8 mouse cellular contexts compared by ENCODE assay signal in the genomic region with DNA sequence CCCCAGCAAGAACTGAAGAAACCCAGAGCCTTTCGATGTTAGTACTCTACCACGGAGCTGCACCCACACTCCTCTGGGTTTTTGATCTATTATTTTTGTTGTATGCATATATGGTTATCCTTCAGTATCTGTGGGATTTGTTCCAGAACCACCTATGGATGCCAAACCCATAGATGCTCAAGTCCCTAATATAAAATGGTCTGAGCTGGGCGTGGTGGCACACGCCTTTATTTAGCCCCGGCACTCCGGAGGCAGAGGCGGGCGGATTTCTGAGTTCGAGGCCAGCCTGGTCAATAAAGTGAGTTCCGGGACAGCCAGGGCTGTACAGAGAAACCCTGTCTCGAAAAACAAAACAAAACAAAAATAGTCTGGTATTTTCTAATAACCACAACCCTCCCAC. TPM values are rescaled to one million over a fixed set of nuclear protein-coding genes. Genes with fewer than 3 reads are reported as not detected.
DNase-seq lines count a peak whose midpoint lies in the region; ATAC-seq and TF ChIP-seq lines count a peak whose summit lies in the region.

No protein-coding gene starts in this region.

- no peaks in the 10 kb centered on the region for H3K9me3 ChIP-seq in limb, embryonic 13.5 days
- H3K9me3 ChIP-seq in neural tube, embryonic 15.5 days (replicated peaks): no peaks in the 10 kb centered on the region

- WGBS in limb, embryonic 13.5 days: 55% methylated on average over 11 of the region's 11 CpGs
- WGBS in neural tube, embryonic 15.5 days: 59% methylated on average over 11 of the region's 11 CpGs

- intact Hi-C loops in left cerebral cortex, adult 2 months (cut with DNase I): loop anchor here (1.0 kb wide), 1 partner anchor 17 kb away; a partner anchor contains a TSS

- H3K27me3 ChIP-seq in limb, embryonic 13.5 days: no peaks in the 10 kb centered on the region
- H3K27me3 ChIP-seq in neural tube, embryonic 15.5 days (replicated peaks): no peaks in the 10 kb centered on the region

- ATAC-seq in limb, embryonic 13.5 days (ENCODE audit: low FRiP score, low read depth): peak; percentile 9; the same call in 1 of the 2 replicates
- peak; percentile 19 for ATAC-seq in neural tube, embryonic 15.5 days (ENCODE audit: low FRiP score)

- peak overlapping the region; percentile 59 for H3K4me2 ChIP-seq in limb, embryonic 13.5 days (replicated peaks)
- H3K4me2 ChIP-seq in neural tube, embryonic 15.5 days: peak overlapping the region; percentile 65

- no peak for TF ChIP-seq POLR2A in embryonic fibroblast, embryonic 13.5 days (IDR thresholded peaks at IDR 0.05; ENCODE audit: low read depth, low read length)

- H3K4me3 ChIP-seq in left cerebral cortex, adult 2 months: peak overlapping the region; percentile 94
- H3K4me3 ChIP-seq in embryonic fibroblast, embryonic 13.5 days (ENCODE audit: insufficient read depth, low read length): peak overlapping the region; percentile 14; the same call in 1 of the 2 replicates
- peak overlapping the region; percentile 39 for H3K4me3 ChIP-seq in limb, embryonic 13.5 days
- H3K4me3 ChIP-seq in neural tube, embryonic 15.5 days (replicated peaks): peak overlapping the region; percentile 100

- no peak for DNase-seq in left cerebral cortex, adult 2 months (ENCODE audit: extremely low spot score in 1 of 2, low spot score in 2 of 2)
- DNase-seq in left cerebral cortex, adult 18-20 months (ENCODE audit: low spot score in 2 of 2): no peak
- no peak for DNase-seq in c-Kit-positive CD71-positive TER-119-positive erythroid progenitor cells, embryonic 14.5 days (ENCODE audit: low spot score)
- DNase-seq in yolk sac, embryonic 10.5 days (ENCODE audit: low spot score): no peak
- no peak for DNase-seq in kidney, postnatal 14 days

- peak overlapping the region; percentile 84 for H3K27ac ChIP-seq in left cerebral cortex, adult 2 months
- H3K27ac ChIP-seq in embryonic fibroblast, embryonic 13.5 days (ENCODE audit: insufficient read depth, low read length): peak overlapping the region; percentile 88
- peak overlapping the region; percentile 71; the same call in 1 of the 2 replicates for H3K27ac ChIP-seq in limb, embryonic 13.5 days
- H3K27ac ChIP-seq in neural tube, embryonic 15.5 days (replicated peaks): peak overlapping the region; percentile 87

- H3K4me1 ChIP-seq in embryonic fibroblast, embryonic 13.5 days (ENCODE audit: control insufficient read depth, insufficient read depth, low read length): no peaks in the 10 kb centered on the region
- peaks cover 15% of the 10 kb centered on the region for H3K4me1 ChIP-seq in limb, embryonic 13.5 days
- peaks cover 20% of the 10 kb centered on the region for H3K4me1 ChIP-seq in neural tube, embryonic 15.5 days

- H3K9ac ChIP-seq in limb, embryonic 13.5 days: peak overlapping the region; percentile 64
- H3K9ac ChIP-seq in neural tube, embryonic 15.5 days (replicated peaks): peak overlapping the region; percentile 50; the same call in 1 of the 2 replicates

- peaks cover 57% of the 10 kb centered on the region for H3K36me3 ChIP-seq in limb, embryonic 13.5 days
- H3K36me3 ChIP-seq in neural tube, embryonic 15.5 days: peaks cover 50% of the 10 kb centered on the region

- no peak for TF ChIP-seq CTCF in left cerebral cortex, adult 2 months (IDR thresholded peaks at IDR 0.05)
- TF ChIP-seq CTCF in embryonic fibroblast, embryonic 13.5 days (IDR thresholded peaks at IDR 0.05; ENCODE audit: borderline replicate concordance, insufficient read depth, low read length): no peak

RNA-seq across cellular contexts. Expression of a gene that starts 0.6 kb away (rescaled TPM):
- 100 to 1,000 TPM; 398 to 400 TPM for total RNA-seq in left cerebral cortex, adult 2 months (2021)
- 100 to 1,000 TPM; 449 to 459 TPM for total RNA-seq in left cerebral cortex, adult 18-20 months (2021)
- polyA plus RNA-seq in embryonic fibroblast, embryonic 13.5 days (2011; ENCODE audit: insufficient read length, low read depth, missing spikeins): 2,453 and 2,643 TPM in 2 replicates
- 1,301 and 1,325 TPM in 2 replicates for polyA plus RNA-seq in limb, embryonic 13.5 days (2015; fragmentation: Nextera tagmentation; extraction: Ambion mirVana)
- 830 and 1,045 TPM in 2 replicates for polyA plus RNA-seq in neural tube, embryonic 15.5 days (2015; fragmentation: Nextera tagmentation; extraction: Ambion mirVana)

RNA-seq across cellular contexts. Expression of a gene that starts 16.7 kb away (rescaled TPM):
- total RNA-seq in left cerebral cortex, adult 2 months (2021): 10 to 100 TPM; 24.3 to 24.9 TPM
- 10 to 100 TPM; 26.0 to 26.5 TPM for total RNA-seq in left cerebral cortex, adult 18-20 months (2021)
- polyA plus RNA-seq in embryonic fibroblast, embryonic 13.5 days (2011; ENCODE audit: insufficient read length, low read depth, missing spikeins): 16.5 and 17.1 TPM in 2 replicates
- 34.0 and 37.3 TPM in 2 replicates for polyA plus RNA-seq in limb, embryonic 13.5 days (2015; fragmentation: Nextera tagmentation; extraction: Ambion mirVana)
- polyA plus RNA-seq in neural tube, embryonic 15.5 days (2015; fragmentation: Nextera tagmentation; extraction: Ambion mirVana): 45.8 and 46.6 TPM in 2 replicates

RNA-seq across cellular contexts. Expression of a gene that starts 22.6 kb away (rescaled TPM):
- total RNA-seq in left cerebral cortex, adult 2 months (2021): 100 to 1,000 TPM; 177 to 214 TPM
- 100 to 1,000 TPM; 189 to 204 TPM for total RNA-seq in left cerebral cortex, adult 18-20 months (2021)
- not detected in 2 replicates for polyA plus RNA-seq in embryonic fibroblast, embryonic 13.5 days (2011; ENCODE audit: insufficient read length, low read depth, missing spikeins)
- polyA plus RNA-seq in limb, embryonic 13.5 days (2015; fragmentation: Nextera tagmentation; extraction: Ambion mirVana): not detected in 2 replicates
- polyA plus RNA-seq in neural tube, embryonic 15.5 days (2015; fragmentation: Nextera tagmentation; extraction: Ambion mirVana): 0.18 and 0.50 TPM in 2 replicates

RNA-seq across cellular contexts. Expression of a gene that starts 35.0 kb away (rescaled TPM):
- total RNA-seq in left cerebral cortex, adult 2 months (2021): not detected
- total RNA-seq in left cerebral cortex, adult 18-20 months (2021): not detected
- polyA plus RNA-seq in embryonic fibroblast, embryonic 13.5 days (2011; ENCODE audit: insufficient read length, low read depth, missing spikeins): not detected in 2 replicates
- 0.76 and 0.97 TPM in 2 replicates for polyA plus RNA-seq in limb, embryonic 13.5 days (2015; fragmentation: Nextera tagmentation; extraction: Ambion mirVana)
- polyA plus RNA-seq in neural tube, embryonic 15.5 days (2015; fragmentation: Nextera tagmentation; extraction: Ambion mirVana): 2.4 TPM in 1 of 2 replicates, not detected in the other

RNA-seq across cellular contexts. Expression of a gene that starts 57.2 kb away (rescaled TPM):
- total RNA-seq in left cerebral cortex, adult 2 months (2021): 10 to 100 TPM; 28.6 to 30.9 TPM
- total RNA-seq in left cerebral cortex, adult 18-20 months (2021): 10 to 100 TPM; 26.6 to 28.4 TPM
- 0.13 and 2.9 TPM in 2 replicates for polyA plus RNA-seq in embryonic fibroblast, embryonic 13.5 days (2011; ENCODE audit: insufficient read length, low read depth, missing spikeins)
- polyA plus RNA-seq in limb, embryonic 13.5 days (2015; fragmentation: Nextera tagmentation; extraction: Ambion mirVana): 10.2 and 11.0 TPM in 2 replicates
- polyA plus RNA-seq in neural tube, embryonic 15.5 days (2015; fragmentation: Nextera tagmentation; extraction: Ambion mirVana): 10.5 and 11.3 TPM in 2 replicates

Comparison
In these comparisons a context has a peak if more than half of its experiments do, and no peak if none do; other contexts are left out.
1. H3K4me3 ChIP-seq: peak in every context shown above with its lines; median percentile 100 in neural tube, embryonic 15.5 days; 94 in left cerebral cortex, adult 2 months; 39 in limb, embryonic 13.5 days; 14 in embryonic fibroblast, embryonic 13.5 days.